Mouse (Mus musculus) right cerebral cortex, postnatal 25 days (tissue): Measurements from ENCODE around the gene Azin2.

Experiments
- DNase-seq: peaks from one replicate; pipeline ENCODE4 v3.0.0; 2022

Gene Azin2

GRCm38 (mm10) chr4:128962029-128962925 is at the start of gene Azin2:
TSS of gene Azin2 (minus strand) at chr4:128962442.
- peak; percentile 89 for DNase-seq

GRCm38 (mm10) chr4:129011604-129012121 is 49.4 kb upstream of the Azin2 start:
- no peak for DNase-seq

- DNase-seq, result no peak
These were observed 47.3 kb upstream of the Azin2 start for GRCm38 (mm10) chr4:129009521-129009920.

GRCm38 (mm10) chr4:129008672-129009071 is 46.4 kb upstream of the Azin2 start:
- DNase-seq, result no peak

GRCm38 (mm10) chr4:129008006-129008519 is 45.8 kb upstream of the Azin2 start:
- DNase-seq, result no peak

GRCm38 (mm10) chr4:129003720-129004119 is 41.5 kb upstream of the Azin2 start:
- DNase-seq, result no peak

- no peak for DNase-seq
These were observed 38.5 kb upstream of the Azin2 start for GRCm38 (mm10) chr4:129000786-129001185.

- no peak for DNase-seq
These were observed 36.2 kb upstream of the Azin2 start for GRCm38 (mm10) chr4:128998401-128998800.

GRCm38 (mm10) chr4:128997258-128997657 is 35.0 kb upstream of the Azin2 start:
- no peak for DNase-seq

GRCm38 (mm10) chr4:128995238-128995637 is 33.0 kb upstream of the Azin2 start:
- DNase-seq, result no peak

GRCm38 (mm10) chr4:128993675-128994074 is 31.4 kb upstream of the Azin2 start:
- no peak for DNase-seq

GRCm38 (mm10) chr4:128993025-128993662 is 30.9 kb upstream of the Azin2 start:
- peak; percentile 93 for DNase-seq

- DNase-seq, result no peak
These were observed 29.9 kb upstream of the Azin2 start for GRCm38 (mm10) chr4:128992176-128992575.

GRCm38 (mm10) chr4:128991500-128992008 is 29.3 kb upstream of the Azin2 start, which contains the start of gene Ak2:
TSS of gene Ak2 (plus strand) at chr4:128991958.
- no peak for DNase-seq

GRCm38 (mm10) chr4:128989678-128990077 is 27.4 kb upstream of the Azin2 start:
- DNase-seq, result no peak

GRCm38 (mm10) chr4:128988911-128989310 is 26.7 kb upstream of the Azin2 start:
- DNase-seq, result no peak

- DNase-seq, result no peak
These were observed 22.4 kb upstream of the Azin2 start for GRCm38 (mm10) chr4:128984600-128984999.

GRCm38 (mm10) chr4:128983656-128984055 is 21.4 kb upstream of the Azin2 start:
- no peak for DNase-seq

- no peak for DNase-seq
These were observed 20.9 kb upstream of the Azin2 start for GRCm38 (mm10) chr4:128983151-128983550.

- DNase-seq, result no peak
These were observed 19.6 kb upstream of the Azin2 start for GRCm38 (mm10) chr4:128981833-128982180.

GRCm38 (mm10) chr4:128980890-128981832 is 18.9 kb upstream of the Azin2 start:
- DNase-seq, result no peak

- DNase-seq, result no peak
These were observed 16.4 kb upstream of the Azin2 start for GRCm38 (mm10) chr4:128978634-128979033.
